Mouse (Mus musculus): ENCODE measurements around the gene Il10ra. TPM values are rescaled to one million over a fixed set of nuclear protein-coding genes. Genes with fewer than 3 reads are reported as not detected.

Il10ra gene
- polyA plus RNA-seq, 1 experiment: not detected

DNA sequence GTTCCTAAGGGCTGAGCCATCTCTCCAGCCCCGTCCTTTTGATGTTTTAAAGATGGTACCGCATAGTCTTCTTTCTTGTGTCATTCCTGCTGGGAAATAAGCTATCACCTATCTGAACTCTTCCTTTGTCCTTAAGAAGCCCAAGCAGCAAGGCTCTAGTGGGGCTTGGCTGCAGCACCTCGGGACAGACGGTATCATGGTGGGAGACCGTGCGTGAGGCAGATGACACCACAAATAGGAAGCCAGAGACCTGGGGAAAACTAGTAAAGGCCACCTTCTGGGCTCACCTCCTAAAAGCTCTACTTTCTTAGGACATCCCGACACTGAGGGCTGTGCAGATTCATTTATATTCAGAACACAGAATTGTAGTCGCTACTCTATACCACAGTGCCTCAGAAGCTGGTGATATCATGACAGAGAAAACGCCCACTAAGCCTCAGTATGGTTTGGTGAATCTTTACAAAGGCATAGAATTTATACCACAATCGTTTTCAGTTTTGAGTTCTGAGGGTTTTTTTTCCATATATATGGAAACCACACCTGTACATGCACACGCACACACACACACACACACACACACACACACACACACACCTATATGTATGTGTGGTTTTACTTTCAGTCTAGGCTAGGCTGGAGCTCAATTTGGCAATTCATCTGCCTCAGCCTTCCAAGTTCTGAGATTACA lies 22.7 kb upstream of the Il10ra start:
- Histone ChIP-seq H3K79me3 (ENCODE audit: low read depth) (no peaks in the 10 kb centered on the region), H3ac (ENCODE audit: control insufficient read depth, insufficient read length, low read depth) (no peak overlapping the region), H3K4me3 (ENCODE audit: insufficient read depth, poor library complexity, severe bottlenecking) (no peak overlapping the region), H3K36me3 (ENCODE audit: control insufficient read depth, insufficient read depth) (no peaks in the 10 kb centered on the region), H3K79me2 (ENCODE audit: control insufficient read depth, insufficient read depth) (no peaks in the 10 kb centered on the region), H3K27me3 (ENCODE audit: control insufficient read depth, insufficient read depth, insufficient read length) (no peaks in the 10 kb centered on the region)
- TF ChIP-seq CTCF (IDR thresholded peaks at IDR 0.05; ENCODE audit: control insufficient read depth, insufficient read depth, insufficient read length) (no peak), MAX (IDR thresholded peaks at IDR 0.05) (no peak), USF1 (IDR thresholded peaks at IDR 0.05; ENCODE audit: low read depth) (no peak), MYOD1 (IDR thresholded peaks at IDR 0.05; ENCODE audit: control insufficient read depth, insufficient read length, low read depth) (no peak), FOSL1 (IDR thresholded peaks at IDR 0.05; ENCODE audit: insufficient read depth, low read length, poor library complexity, severe bottlenecking) (no peak), MYOG (IDR thresholded peaks at IDR 0.05; ENCODE audit: control insufficient read depth, extremely low read depth, insufficient read length) (no peak), CEBPB (IDR thresholded peaks at IDR 0.05; ENCODE audit: low read depth) (no peak)

DNA sequence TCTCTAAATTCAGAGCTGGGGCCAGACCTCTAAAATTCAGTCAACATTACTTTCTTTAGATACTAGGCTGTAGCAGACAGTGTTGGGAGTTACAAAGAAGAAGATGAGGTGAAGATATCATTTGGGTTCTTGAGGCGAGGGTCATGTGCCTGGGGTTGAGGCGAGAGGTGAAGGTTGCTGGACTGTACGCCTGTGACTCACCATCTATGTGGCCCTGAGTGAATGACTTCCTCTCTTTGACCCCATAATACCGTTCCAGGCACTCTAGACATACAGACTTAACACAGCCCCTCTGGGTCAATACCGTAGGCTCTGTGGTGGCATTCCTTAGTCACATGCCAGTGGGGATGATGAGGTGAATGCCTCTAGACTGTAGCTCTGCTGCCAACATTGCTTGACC lies 13.5 kb upstream of the Il10ra start:
- H3K27me3 ChIP-seq (ENCODE audit: control insufficient read depth, insufficient read depth, insufficient read length): peaks cover 3% of the 10 kb centered on the region
- no peak for TF ChIP-seq MAX (IDR thresholded peaks at IDR 0.05)
- TF ChIP-seq MYOG (IDR thresholded peaks at IDR 0.05; ENCODE audit: control insufficient read depth, extremely low read depth, insufficient read length): no peak
- no peak for TF ChIP-seq USF1 (IDR thresholded peaks at IDR 0.05; ENCODE audit: low read depth)
- TF ChIP-seq CEBPB (IDR thresholded peaks at IDR 0.05; ENCODE audit: low read depth): no peak
- no peak for TF ChIP-seq MYOD1 (IDR thresholded peaks at IDR 0.05; ENCODE audit: control insufficient read depth, insufficient read length, low read depth)
- TF ChIP-seq CTCF (IDR thresholded peaks at IDR 0.05; ENCODE audit: control insufficient read depth, insufficient read depth, insufficient read length): no peak
- TF ChIP-seq FOSL1 (IDR thresholded peaks at IDR 0.05; ENCODE audit: insufficient read depth, low read length, poor library complexity, severe bottlenecking): no peak
- no peak overlapping the region for H3ac ChIP-seq (ENCODE audit: control insufficient read depth, insufficient read length, low read depth)
- no peak overlapping the region for H3K4me3 ChIP-seq (ENCODE audit: insufficient read depth, poor library complexity, severe bottlenecking)
- no peaks in the 10 kb centered on the region for H3K79me2 ChIP-seq (ENCODE audit: control insufficient read depth, insufficient read depth)
- H3K79me3 ChIP-seq (ENCODE audit: low read depth): no peaks in the 10 kb centered on the region
- no peaks in the 10 kb centered on the region for H3K36me3 ChIP-seq (ENCODE audit: control insufficient read depth, insufficient read depth)

DNA sequence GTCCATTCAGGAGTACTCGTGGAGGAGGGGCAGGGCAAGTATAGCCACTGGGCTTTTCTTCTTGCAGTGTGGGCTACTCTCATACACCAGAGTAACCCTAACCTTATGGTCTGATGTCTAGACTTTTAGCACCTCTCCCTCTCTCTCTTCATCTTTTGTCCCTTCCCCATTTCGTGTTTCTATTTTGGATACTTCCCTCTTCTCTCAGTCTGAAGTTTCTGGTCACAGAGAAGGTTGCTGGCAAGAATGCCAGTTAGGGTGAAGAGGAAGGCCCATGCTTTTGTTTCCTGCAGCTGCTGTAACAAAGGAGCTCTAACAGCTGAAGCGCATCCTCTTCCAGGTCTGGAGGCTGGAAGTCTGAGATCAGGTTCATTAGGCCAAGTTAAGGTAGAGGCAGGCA lies 11.9 kb upstream of the Il10ra start:
- TF ChIP-seq MYOG (IDR thresholded peaks at IDR 0.05; ENCODE audit: control insufficient read depth, extremely low read depth, insufficient read length): no peak
- no peak for TF ChIP-seq MAX (IDR thresholded peaks at IDR 0.05)
- no peak for TF ChIP-seq CEBPB (IDR thresholded peaks at IDR 0.05; ENCODE audit: low read depth)
- TF ChIP-seq FOSL1 (IDR thresholded peaks at IDR 0.05; ENCODE audit: insufficient read depth, low read length, poor library complexity, severe bottlenecking): no peak
- no peak for TF ChIP-seq MYOD1 (IDR thresholded peaks at IDR 0.05; ENCODE audit: control insufficient read depth, insufficient read length, low read depth)
- no peak for TF ChIP-seq USF1 (IDR thresholded peaks at IDR 0.05; ENCODE audit: low read depth)
- TF ChIP-seq CTCF (IDR thresholded peaks at IDR 0.05; ENCODE audit: control insufficient read depth, insufficient read depth, insufficient read length): no peak
- no peak overlapping the region for H3K4me3 ChIP-seq (ENCODE audit: insufficient read depth, poor library complexity, severe bottlenecking)

DNA sequence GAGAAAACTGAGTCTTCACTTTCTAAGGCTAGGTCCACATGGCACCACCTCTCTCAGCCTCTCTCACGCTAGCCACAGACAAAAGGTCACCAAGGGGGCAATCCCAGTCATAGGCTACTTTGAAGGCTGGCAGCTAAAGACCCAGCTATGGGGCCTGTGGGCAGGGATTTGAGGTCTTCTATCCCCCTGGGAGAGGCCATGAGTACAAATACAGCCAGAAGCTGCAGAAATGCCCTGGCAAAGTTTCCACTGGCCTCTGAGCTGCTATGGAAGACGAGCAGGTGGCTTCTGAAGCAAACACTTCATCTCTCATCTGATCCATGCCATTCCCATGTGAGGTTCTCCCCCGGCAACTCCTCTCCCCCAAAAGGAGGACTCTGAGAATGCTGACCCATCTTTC lies 11.1 kb upstream of the Il10ra start:
- Histone ChIP-seq H3K79me3 (ENCODE audit: low read depth) (no peaks in the 10 kb centered on the region), H3K4me3 (ENCODE audit: insufficient read depth, poor library complexity, severe bottlenecking) (no peak overlapping the region)
- TF ChIP-seq FOSL1 (IDR thresholded peaks at IDR 0.05; ENCODE audit: insufficient read depth, low read length, poor library complexity, severe bottlenecking) (no peak), MYOG (IDR thresholded peaks at IDR 0.05; ENCODE audit: control insufficient read depth, extremely low read depth, insufficient read length) (no peak), MYOD1 (IDR thresholded peaks at IDR 0.05; ENCODE audit: control insufficient read depth, insufficient read length, low read depth) (no peak), CEBPB (IDR thresholded peaks at IDR 0.05; ENCODE audit: low read depth) (no peak), CTCF (IDR thresholded peaks at IDR 0.05; ENCODE audit: control insufficient read depth, insufficient read depth, insufficient read length) (no peak), MAX (IDR thresholded peaks at IDR 0.05) (no peak), USF1 (IDR thresholded peaks at IDR 0.05; ENCODE audit: low read depth) (no peak)

More for the DNA sequence above, 11.9 kb upstream of the Il10ra start:
- Histone ChIP-seq H3K79me2 (ENCODE audit: control insufficient read depth, insufficient read depth) (no peaks in the 10 kb centered on the region), H3K79me3 (ENCODE audit: low read depth) (no peaks in the 10 kb centered on the region), H3K36me3 (ENCODE audit: control insufficient read depth, insufficient read depth) (no peaks in the 10 kb centered on the region), H3K27me3 (ENCODE audit: control insufficient read depth, insufficient read depth, insufficient read length) (peaks cover 3% of the 10 kb centered on the region), H3ac (ENCODE audit: control insufficient read depth, insufficient read length, low read depth) (no peak overlapping the region)

DNA sequence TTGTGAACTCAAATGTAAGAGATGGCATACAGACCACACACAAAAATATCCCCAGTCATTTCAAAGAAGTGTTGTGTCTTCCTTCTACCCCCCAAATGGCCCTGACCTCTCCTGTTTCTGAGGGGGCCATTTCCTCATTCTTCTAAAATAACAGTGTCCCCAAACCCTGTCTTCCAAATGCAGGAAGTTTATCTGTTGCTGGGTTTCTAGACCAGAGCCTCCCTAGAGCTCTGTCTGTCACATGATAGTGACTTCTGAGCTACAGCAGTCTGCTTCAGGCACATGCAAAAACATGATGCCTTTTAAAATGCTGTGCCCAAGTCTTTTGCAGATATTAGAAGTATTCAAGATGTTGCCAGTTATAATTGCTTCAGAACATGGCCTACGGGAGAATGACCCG lies 5.7 kb upstream of the Il10ra start:
- no peak for TF ChIP-seq FOSL1 (IDR thresholded peaks at IDR 0.05; ENCODE audit: insufficient read depth, low read length, poor library complexity, severe bottlenecking)
- TF ChIP-seq MYOD1 (IDR thresholded peaks at IDR 0.05; ENCODE audit: control insufficient read depth, insufficient read length, low read depth): no peak
- no peak for TF ChIP-seq MAX (IDR thresholded peaks at IDR 0.05)
- no peak for TF ChIP-seq CEBPB (IDR thresholded peaks at IDR 0.05; ENCODE audit: low read depth)
- TF ChIP-seq MYOG (IDR thresholded peaks at IDR 0.05; ENCODE audit: control insufficient read depth, extremely low read depth, insufficient read length): no peak
- Histone ChIP-seq H3K4me3 (ENCODE audit: insufficient read depth, poor library complexity, severe bottlenecking) (no peak overlapping the region), H3K27me3 (ENCODE audit: control insufficient read depth, insufficient read depth, insufficient read length) (peaks cover 22% of the 10 kb centered on the region), H3K79me3 (ENCODE audit: low read depth) (no peaks in the 10 kb centered on the region), H3ac (ENCODE audit: control insufficient read depth, insufficient read length, low read depth) (no peak overlapping the region), H3K79me2 (ENCODE audit: control insufficient read depth, insufficient read depth) (no peaks in the 10 kb centered on the region), H3K36me3 (ENCODE audit: control insufficient read depth, insufficient read depth) (no peaks in the 10 kb centered on the region)

More for the DNA sequence above, 11.1 kb upstream of the Il10ra start:
- H3K27me3 ChIP-seq (ENCODE audit: control insufficient read depth, insufficient read depth, insufficient read length): peaks cover 3% of the 10 kb centered on the region
- H3ac ChIP-seq (ENCODE audit: control insufficient read depth, insufficient read length, low read depth): no peak overlapping the region
- no peaks in the 10 kb centered on the region for H3K79me2 ChIP-seq (ENCODE audit: control insufficient read depth, insufficient read depth)
- no peaks in the 10 kb centered on the region for H3K36me3 ChIP-seq (ENCODE audit: control insufficient read depth, insufficient read depth)
